Mouse (Mus musculus) G1E (cell line): ENCODE data around the gene Card10. TPM values are rescaled to one million over a fixed set of nuclear protein-coding genes. Genes with fewer than 3 reads are reported as not detected.

ENCODE experiments used
- ATAC-seq: 2 replicates; pipeline ENCODE4 v1.8.0; 2016; ENCODE audit warnings: mild to moderate bottlenecking; ENCODE audit not compliant: insufficient number of reproducible peaks, poor library complexity, low FRiP score, severe bottlenecking; ENCODE audit errors: extremely low read depth
- DNase-seq: peaks from one replicate; pipeline ENCODE4 v3.0.0; 2012; ENCODE audit warnings: low spot score
- H3K27me3 ChIP-seq: 2 replicates; pipeline ENCODE4 v1.6.1; 2012; ENCODE audit warnings: mild to moderate bottlenecking, low read length, inconsistent platforms; ENCODE audit not compliant: insufficient read depth
- H3K36me3 ChIP-seq: replicated peaks from 2 replicates; pipeline ENCODE3; 2012; ENCODE audit warnings: mild to moderate bottlenecking, inconsistent platforms
- H3K4me1 ChIP-seq: 2 replicates; pipeline ENCODE4 v1.6.1; 2012; ENCODE audit warnings: low read depth, low read length, inconsistent platforms, mixed read lengths; ENCODE audit not compliant: insufficient read depth
- H3K4me3 ChIP-seq: 2 replicates; pipeline ENCODE4 v1.5.1; 2012; ENCODE audit warnings: low read depth, mild to moderate bottlenecking, inconsistent platforms, low read length, moderate library complexity, mixed read lengths
- H3K9me3 ChIP-seq: replicated peaks from 2 replicates; pipeline ENCODE4 v1.6.1; 2012; ENCODE audit warnings: inconsistent platforms
- CTCF ChIP-seq: IDR thresholded peaks from 2 replicates; pipeline ENCODE4 v1.5.1; 2012; ENCODE audit warnings: low read depth, low read length, inconsistent platforms, mixed read lengths
- GATA1 ChIP-seq: IDR thresholded peaks from 2 replicates; pipeline ENCODE4 v1.6.1; 2012; ENCODE audit warnings: borderline replicate concordance, low read length, inconsistent platforms, mixed read lengths
- GATA2 ChIP-seq: IDR thresholded peaks from 2 replicates; pipeline ENCODE4 v1.6.1; 2012; ENCODE audit warnings: low read depth, low read length, inconsistent platforms, borderline replicate concordance
- POLR2AphosphoS5 ChIP-seq: IDR thresholded peaks from 2 replicates; pipeline ENCODE4 v1.6.1; 2012; ENCODE audit warnings: low read depth, low read length, inconsistent platforms; ENCODE audit not compliant: insufficient replicate concordance
- TAL1 ChIP-seq: conservative IDR thresholded peaks from 2 replicates; pipeline ENCODE4 v1.6.1; 2012; ENCODE audit warnings: low read depth, low read length, inconsistent platforms, mixed read lengths
- polyA plus RNA-seq: library from polyadenylated mRNA; stranded (reverse); fragments of >175 nt; gene quantifications from 2 replicates; pipeline ENCODE4 v1.2.3, GENCODE M21; 2012
- total RNA-seq, 2 experiments: library from RNA; stranded (forward) in 1 of 2; stranded (reverse) in 1 of 2; fragments of 200-1000 nt in 1 of 2; fragments of >200 nt in 1 of 2; fragmentation: Nextera tagmentation in 1 of 2; gene quantifications; 2 replicates each; pipeline ENCODE4 v1.2.3; 2014 to 2017

Card10 gene
- total and polyA plus RNA-seq, 3 experiments: not detected

- Histone ChIP-seq H3K27me3 (peaks cover 49% of the 10 kb centered on the region), H3K4me1 (peaks cover 10% of the 10 kb centered on the region), H3K36me3 (no peaks in the 10 kb centered on the region), H3K9me3 (0 out of 2 replicates have a peak, but pooled peaks cover 2% of the 10 kb centered on the region), H3K4me3 (no peak overlapping the region)
- DNase-seq (no peak), ATAC-seq (no peak)
- TF ChIP-seq POLR2AphosphoS5 (no peak), GATA1 (no peak), CTCF (no peak), GATA2 (no peak), TAL1 (no peak)
Measured at GRCm38 (mm10) chr15:78841161-78841790, 38.4 kb upstream of the Card10 start.

GRCm38 (mm10) chr15:78840751-78841150, 37.9 kb upstream of the Card10 start:
- Histone ChIP-seq H3K36me3 (no peaks in the 10 kb centered on the region), H3K4me3 (no peak overlapping the region), H3K27me3 (peaks cover 45% of the 10 kb centered on the region), H3K9me3 (0 out of 2 replicates have a peak, but pooled peaks cover 2% of the 10 kb centered on the region), H3K4me1 (peaks cover 10% of the 10 kb centered on the region)
- no peak for DNase-seq
- ATAC-seq: no peak
- TF ChIP-seq GATA2: no peak
- no peak for TF ChIP-seq TAL1
- no peak for TF ChIP-seq CTCF
- TF ChIP-seq POLR2AphosphoS5: no peak
- TF ChIP-seq GATA1: no peak

GRCm38 (mm10) chr15:78840241-78840640, 37.4 kb upstream of the Card10 start:
- H3K4me3 ChIP-seq: no peak overlapping the region
- H3K36me3 ChIP-seq: no peaks in the 10 kb centered on the region
- DNase-seq (no peak), ATAC-seq (no peak)
- peaks cover 44% of the 10 kb centered on the region for H3K27me3 ChIP-seq
- 0 out of 2 replicates have a peak, but pooled peaks cover 2% of the 10 kb centered on the region for H3K9me3 ChIP-seq
- TF ChIP-seq GATA1: no peak
- no peak for TF ChIP-seq GATA2
- no peak for TF ChIP-seq CTCF
- TF ChIP-seq POLR2AphosphoS5: no peak
- no peak for TF ChIP-seq TAL1
- peaks cover 10% of the 10 kb centered on the region for H3K4me1 ChIP-seq

- no peaks in the 10 kb centered on the region for H3K36me3 ChIP-seq
- peaks cover 44% of the 10 kb centered on the region for H3K27me3 ChIP-seq
- peaks cover 10% of the 10 kb centered on the region for H3K4me1 ChIP-seq
- H3K4me3 ChIP-seq: no peak overlapping the region
- DNase-seq (no peak), ATAC-seq (no peak)
- H3K9me3 ChIP-seq: 0 out of 2 replicates have a peak, but pooled peaks cover 2% of the 10 kb centered on the region
- TF ChIP-seq GATA1 (no peak), GATA2 (no peak), TAL1 (no peak), POLR2AphosphoS5 (no peak), CTCF (no peak)
Measured at GRCm38 (mm10) chr15:78839744-78840143, 36.9 kb upstream of the Card10 start.

GRCm38 (mm10) chr15:78836086-78836621, 33.3 kb upstream of the Card10 start:
- Histone ChIP-seq H3K4me1 (no peaks in the 10 kb centered on the region; the same call in 1 of the 2 replicates), H3K4me3 (no peak overlapping the region), H3K27me3 (peaks cover 22% of the 10 kb centered on the region; the same call in 1 of the 2 replicates), H3K9me3 (no peaks in the 10 kb centered on the region), H3K36me3 (no peaks in the 10 kb centered on the region)
- DNase-seq: no peak
- TF ChIP-seq CTCF: no peak
- TF ChIP-seq GATA2: no peak
- no peak for TF ChIP-seq POLR2AphosphoS5
- TF ChIP-seq TAL1: no peak
- no peak for ATAC-seq

- Histone ChIP-seq H3K9me3 (no peaks in the 10 kb centered on the region), H3K27me3 (peaks cover 24% of the 10 kb centered on the region; the same call in 1 of the 2 replicates), H3K36me3 (no peaks in the 10 kb centered on the region), H3K4me3 (no peak overlapping the region), H3K4me1 (no peaks in the 10 kb centered on the region; the same call in 1 of the 2 replicates)
- TF ChIP-seq GATA2 (no peak), TAL1 (no peak), CTCF (no peak)
- no peak for ATAC-seq
- no peak for DNase-seq
Measured at GRCm38 (mm10) chr15:78835200-78836085, 32.6 kb upstream of the Card10 start.
